Mouse (Mus musculus): ENCODE results near the gene Rfx7.
A peak's percentile ranks its signal among the peaks of the same experiment; 100 is the strongest.

Rfx7 gene

GRCm38 (mm10) chr9:72537086-72537485 lies 5.0 kb downstream of the Rfx7 start:
- DNase-seq (ENCODE audit: low read depth in 2 of 2, low spot score in 2 of 2): no peak

- no peak for DNase-seq (ENCODE audit: low read depth in 2 of 2, low spot score in 2 of 2)
Measured at GRCm38 (mm10) chr9:72543590-72543989, 11.6 kb downstream of the Rfx7 start.

GRCm38 (mm10) chr9:72558780-72559179 lies 26.7 kb downstream of the Rfx7 start:
- DNase-seq (ENCODE audit: low read depth in 2 of 2, low spot score in 2 of 2): no peak

- no peak for DNase-seq (ENCODE audit: low read depth in 2 of 2, low spot score in 2 of 2)
Measured at GRCm38 (mm10) chr9:72560316-72560715, 28.3 kb downstream of the Rfx7 start.

GRCm38 (mm10) chr9:72563277-72563676 lies 31.2 kb downstream of the Rfx7 start:
- DNase-seq (ENCODE audit: low read depth in 2 of 2, low spot score in 2 of 2): no peak

GRCm38 (mm10) chr9:72567116-72567515 lies 35.1 kb downstream of the Rfx7 start:
- no peak for DNase-seq (ENCODE audit: low read depth in 2 of 2, low spot score in 2 of 2)

- no peak for DNase-seq (ENCODE audit: low read depth in 2 of 2, low spot score in 2 of 2)
Measured at GRCm38 (mm10) chr9:72580216-72580615, 48.2 kb downstream of the Rfx7 start.

- no peak for DNase-seq (ENCODE audit: low read depth in 2 of 2, low spot score in 2 of 2)
Measured at GRCm38 (mm10) chr9:72590861-72591260, 58.8 kb downstream of the Rfx7 start.

GRCm38 (mm10) chr9:72592016-72592415 lies 60.0 kb downstream of the Rfx7 start:
- no peak for DNase-seq (ENCODE audit: low read depth in 2 of 2, low spot score in 2 of 2)

GRCm38 (mm10) chr9:72594656-72595055 lies 62.6 kb downstream of the Rfx7 start:
- DNase-seq (ENCODE audit: low read depth in 2 of 2, low spot score in 2 of 2): peak in 1 of 2 experiments; percentile 11

- DNase-seq (ENCODE audit: low read depth in 2 of 2, low spot score in 2 of 2): no peak
Measured at GRCm38 (mm10) chr9:72600142-72600541, 68.1 kb downstream of the Rfx7 start.

GRCm38 (mm10) chr9:72609771-72610170 lies 77.7 kb downstream of the Rfx7 start:
- no peak for DNase-seq (ENCODE audit: low read depth in 2 of 2, low spot score in 2 of 2)

- no peak for DNase-seq (ENCODE audit: low read depth in 2 of 2, low spot score in 2 of 2)
Measured at GRCm38 (mm10) chr9:72613884-72614283, 81.8 kb downstream of the Rfx7 start.

- DNase-seq (ENCODE audit: low read depth in 2 of 2, low spot score in 2 of 2): no peak
Measured at GRCm38 (mm10) chr9:72614786-72615480, 82.9 kb downstream of the Rfx7 start.

GRCm38 (mm10) chr9:72618037-72618436 lies 86.0 kb downstream of the Rfx7 start:
- DNase-seq (ENCODE audit: low read depth in 2 of 2, low spot score in 2 of 2): no peak

- no peak for DNase-seq (ENCODE audit: low read depth in 2 of 2, low spot score in 2 of 2)
Measured at GRCm38 (mm10) chr9:72623605-72624004, 91.6 kb downstream of the Rfx7 start.

- no peak for DNase-seq (ENCODE audit: low read depth in 2 of 2, low spot score in 2 of 2)
Measured at GRCm38 (mm10) chr9:72627598-72627997, 95.6 kb downstream of the Rfx7 start.

- no peak for DNase-seq (ENCODE audit: low read depth in 2 of 2, low spot score in 2 of 2)
Measured at GRCm38 (mm10) chr9:72628591-72628990, 96.6 kb downstream of the Rfx7 start.

- no peak for DNase-seq (ENCODE audit: low read depth in 2 of 2, low spot score in 2 of 2)
Measured at GRCm38 (mm10) chr9:72632198-72632597, 100.2 kb downstream of the Rfx7 start.

GRCm38 (mm10) chr9:72635134-72635533 lies 103.1 kb downstream of the Rfx7 start:
- DNase-seq (ENCODE audit: low read depth in 2 of 2, low spot score in 2 of 2): peak in 1 of 2 experiments; percentile 25

GRCm38 (mm10) chr9:72636547-72636946 lies 104.5 kb downstream of the Rfx7 start:
- DNase-seq (ENCODE audit: low read depth in 2 of 2, low spot score in 2 of 2): no peak

GRCm38 (mm10) chr9:72637243-72637642 lies 105.2 kb downstream of the Rfx7 start:
- DNase-seq (ENCODE audit: low read depth in 2 of 2, low spot score in 2 of 2): no peak

Measured in CD8-positive naive resting alpha-beta T cell, adult 2 months (primary cell).